Mouse (Mus musculus): Measurements from ENCODE around the gene Ubap1. TPM values are rescaled to one million over a fixed set of nuclear protein-coding genes. Genes with fewer than 3 reads are reported as not detected.

Gene Ubap1
- polyA plus RNA-seq, 1 experiment from 2014 or later: 46.9 TPM

GRCm38 (mm10) chr4:41318267-41318666, 30.5 kb upstream of the Ubap1 start:
- no peak overlapping the region for H3K4me2 ChIP-seq (ENCODE audit: low read depth, low read length)
- H3K9ac ChIP-seq (ENCODE audit: low read length): no peak overlapping the region
- H3K4me3 ChIP-seq (ENCODE audit: low read length): no peak overlapping the region
- no peak overlapping the region for H3K27ac ChIP-seq (ENCODE audit: low read length)
- no peaks in the 10 kb centered on the region for H3K36me3 ChIP-seq (ENCODE audit: control insufficient read depth, insufficient read depth, low read length)
- no peaks in the 10 kb centered on the region for H3K27me3 ChIP-seq (ENCODE audit: control insufficient read depth, insufficient read depth, low read depth, low read length)
- H3K9me3 ChIP-seq (ENCODE audit: control insufficient read depth, low read length): no peaks in the 10 kb centered on the region
- no peak for ATAC-seq (ENCODE audit: low read depth)
- WGBS: 59% methylated on average over 5 of the region's 5 CpGs
- H3K4me1 ChIP-seq (replicated peaks; ENCODE audit: control insufficient read depth, insufficient read depth, low read length): peaks cover 5% of the 10 kb centered on the region

- no peaks in the 10 kb centered on the region for H3K36me3 ChIP-seq (ENCODE audit: control insufficient read depth, insufficient read depth, low read length)
- H3K4me2 ChIP-seq (ENCODE audit: low read depth, low read length): no peak overlapping the region
- H3K27ac ChIP-seq (ENCODE audit: low read length): no peak overlapping the region
Measured at GRCm38 (mm10) chr4:41320971-41321370, 27.8 kb upstream of the Ubap1 start.

GRCm38 (mm10) chr4:41326876-41327275, 21.9 kb upstream of the Ubap1 start:
- Histone ChIP-seq H3K9ac (ENCODE audit: low read length) (no peak overlapping the region), H3K4me3 (ENCODE audit: low read length) (no peak overlapping the region), H3K9me3 (ENCODE audit: control insufficient read depth, low read length) (no peaks in the 10 kb centered on the region), H3K4me1 (replicated peaks; ENCODE audit: control insufficient read depth, insufficient read depth, low read length) (no peaks in the 10 kb centered on the region), H3K36me3 (ENCODE audit: control insufficient read depth, insufficient read depth, low read length) (no peaks in the 10 kb centered on the region), H3K27me3 (ENCODE audit: control insufficient read depth, insufficient read depth, low read depth, low read length) (no peaks in the 10 kb centered on the region), H3K4me2 (ENCODE audit: low read depth, low read length) (no peak overlapping the region), H3K27ac (ENCODE audit: low read length) (no peak overlapping the region)
- no peak for ATAC-seq (ENCODE audit: low read depth)
- 84% methylated on average over 6 of the region's 6 CpGs for WGBS

More at GRCm38 (mm10) chr4:41320971-41321370, 27.8 kb upstream of the Ubap1 start:
- H3K27me3 ChIP-seq (ENCODE audit: control insufficient read depth, insufficient read depth, low read depth, low read length): no peaks in the 10 kb centered on the region
- H3K9ac ChIP-seq (ENCODE audit: low read length): no peak overlapping the region
- no peak overlapping the region for H3K4me3 ChIP-seq (ENCODE audit: low read length)
- H3K9me3 ChIP-seq (ENCODE audit: control insufficient read depth, low read length): no peaks in the 10 kb centered on the region
- no peak for ATAC-seq (ENCODE audit: low read depth)
- 35% methylated on average over 4 of the region's 4 CpGs for WGBS
- no peaks in the 10 kb centered on the region for H3K4me1 ChIP-seq (replicated peaks; ENCODE audit: control insufficient read depth, insufficient read depth, low read length)

GRCm38 (mm10) chr4:41329481-41329880, 19.3 kb upstream of the Ubap1 start:
- no peaks in the 10 kb centered on the region for H3K36me3 ChIP-seq (ENCODE audit: control insufficient read depth, insufficient read depth, low read length)
- H3K4me3 ChIP-seq (ENCODE audit: low read length): no peak overlapping the region
- no peak overlapping the region for H3K9ac ChIP-seq (ENCODE audit: low read length)
- ATAC-seq (ENCODE audit: low read depth): no peak
- no peaks in the 10 kb centered on the region for H3K9me3 ChIP-seq (ENCODE audit: control insufficient read depth, low read length)
- H3K27me3 ChIP-seq (ENCODE audit: control insufficient read depth, insufficient read depth, low read depth, low read length): no peaks in the 10 kb centered on the region
- WGBS: 68% methylated on average over 4 of the region's 4 CpGs
- H3K4me2 ChIP-seq (ENCODE audit: low read depth, low read length): no peak overlapping the region
- H3K4me1 ChIP-seq (replicated peaks; ENCODE audit: control insufficient read depth, insufficient read depth, low read length): no peaks in the 10 kb centered on the region
- no peak overlapping the region for H3K27ac ChIP-seq (ENCODE audit: low read length)

- Histone ChIP-seq H3K9me3 (ENCODE audit: control insufficient read depth, low read length) (no peaks in the 10 kb centered on the region), H3K9ac (ENCODE audit: low read length) (no peak overlapping the region), H3K4me3 (ENCODE audit: low read length) (no peak overlapping the region), H3K36me3 (ENCODE audit: control insufficient read depth, insufficient read depth, low read length) (no peaks in the 10 kb centered on the region), H3K27ac (ENCODE audit: low read length) (no peak overlapping the region), H3K4me1 (replicated peaks; ENCODE audit: control insufficient read depth, insufficient read depth, low read length) (no peaks in the 10 kb centered on the region), H3K4me2 (ENCODE audit: low read depth, low read length) (no peak overlapping the region), H3K27me3 (ENCODE audit: control insufficient read depth, insufficient read depth, low read depth, low read length) (no peaks in the 10 kb centered on the region)
- WGBS: 65% methylated on average over 3 of the region's 3 CpGs
- ATAC-seq (ENCODE audit: low read depth): no peak
Measured at GRCm38 (mm10) chr4:41331085-41331484, 17.7 kb upstream of the Ubap1 start.

GRCm38 (mm10) chr4:41331698-41332421, 16.9 kb upstream of the Ubap1 start:
- no peak for ATAC-seq (ENCODE audit: low read depth)
- Histone ChIP-seq H3K9me3 (ENCODE audit: control insufficient read depth, low read length) (no peaks in the 10 kb centered on the region), H3K27ac (ENCODE audit: low read length) (no peak overlapping the region), H3K9ac (ENCODE audit: low read length) (no peak overlapping the region), H3K4me3 (ENCODE audit: low read length) (no peak overlapping the region), H3K27me3 (ENCODE audit: control insufficient read depth, insufficient read depth, low read depth, low read length) (no peaks in the 10 kb centered on the region), H3K4me2 (ENCODE audit: low read depth, low read length) (no peak overlapping the region), H3K4me1 (replicated peaks; ENCODE audit: control insufficient read depth, insufficient read depth, low read length) (no peaks in the 10 kb centered on the region), H3K36me3 (ENCODE audit: control insufficient read depth, insufficient read depth, low read length) (no peaks in the 10 kb centered on the region)
- WGBS: 80% methylated on average over 9 of the region's 9 CpGs

GRCm38 (mm10) chr4:41336546-41336945, 12.2 kb upstream of the Ubap1 start:
- Histone ChIP-seq H3K9ac (ENCODE audit: low read length) (no peak overlapping the region), H3K4me2 (ENCODE audit: low read depth, low read length) (no peak overlapping the region), H3K27ac (ENCODE audit: low read length) (no peak overlapping the region), H3K4me1 (replicated peaks; ENCODE audit: control insufficient read depth, insufficient read depth, low read length) (no peaks in the 10 kb centered on the region), H3K4me3 (ENCODE audit: low read length) (no peak overlapping the region), H3K27me3 (ENCODE audit: control insufficient read depth, insufficient read depth, low read depth, low read length) (no peaks in the 10 kb centered on the region), H3K9me3 (ENCODE audit: control insufficient read depth, low read length) (no peaks in the 10 kb centered on the region), H3K36me3 (ENCODE audit: control insufficient read depth, insufficient read depth, low read length) (no peaks in the 10 kb centered on the region)
- no peak for ATAC-seq (ENCODE audit: low read depth)

- Histone ChIP-seq H3K27me3 (ENCODE audit: control insufficient read depth, insufficient read depth, low read depth, low read length) (no peaks in the 10 kb centered on the region), H3K4me3 (ENCODE audit: low read length) (no peak overlapping the region), H3K9ac (ENCODE audit: low read length) (no peak overlapping the region), H3K4me2 (ENCODE audit: low read depth, low read length) (no peak overlapping the region), H3K27ac (ENCODE audit: low read length) (no peak overlapping the region), H3K4me1 (replicated peaks; ENCODE audit: control insufficient read depth, insufficient read depth, low read length) (no peaks in the 10 kb centered on the region), H3K36me3 (ENCODE audit: control insufficient read depth, insufficient read depth, low read length) (no peaks in the 10 kb centered on the region), H3K9me3 (ENCODE audit: control insufficient read depth, low read length) (no peaks in the 10 kb centered on the region)
- WGBS: 76% methylated on average over 11 of the region's 11 CpGs
- ATAC-seq (ENCODE audit: low read depth): no peak
Measured at GRCm38 (mm10) chr4:41340912-41341550, 7.8 kb upstream of the Ubap1 start.

GRCm38 (mm10) chr4:41346011-41346410, 2.8 kb upstream of the Ubap1 start:
- WGBS: 60% methylated on average over 2 of the region's 2 CpGs
- ATAC-seq (ENCODE audit: low read depth): no peak
- Histone ChIP-seq H3K4me2 (ENCODE audit: low read depth, low read length) (no peak overlapping the region), H3K9ac (ENCODE audit: low read length) (no peak overlapping the region), H3K36me3 (ENCODE audit: control insufficient read depth, insufficient read depth, low read length) (no peaks in the 10 kb centered on the region), H3K27ac (ENCODE audit: low read length) (no peak overlapping the region), H3K27me3 (ENCODE audit: control insufficient read depth, insufficient read depth, low read depth, low read length) (no peaks in the 10 kb centered on the region), H3K9me3 (ENCODE audit: control insufficient read depth, low read length) (no peaks in the 10 kb centered on the region), H3K4me3 (ENCODE audit: low read length) (no peak overlapping the region), H3K4me1 (replicated peaks; ENCODE audit: control insufficient read depth, insufficient read depth, low read length) (peaks cover 11% of the 10 kb centered on the region)
